Mouse (Mus musculus) midbrain, postnatal 0 days (tissue): Measurements from ENCODE around the gene Rnf130. TPM values are rescaled to one million over a fixed set of nuclear protein-coding genes. Genes with fewer than 3 reads are reported as not detected.

Experiments used
- ATAC-seq: fragments of 200-750 bp; cut with Nextera tagmentation; 2 replicates; pipeline ENCODE4 v1.8.0; 2017; ENCODE audit warnings: moderate number of reproducible peaks, mild to moderate bottlenecking, moderate TSS enrichment, moderate library complexity; ENCODE audit not compliant: low FRiP score
- DNase-seq: peaks from one replicate; pipeline ENCODE4 v3.0.0-alpha.2; 2015; ENCODE audit warnings: low spot score
- H3K27ac ChIP-seq: fragments of 300-500 bp; sonication (generic); 2 replicates; pipeline ENCODE4 v1.5.1; 2014; ENCODE audit warnings: low read depth, mild to moderate bottlenecking, low read length, mixed read lengths
- H3K27me3 ChIP-seq: fragments of 300-500 bp; sonication (generic); 2 replicates; pipeline ENCODE4 v1.6.1; 2014; ENCODE audit warnings: low read length, control low read depth, mixed read lengths; ENCODE audit not compliant: insufficient read depth
- H3K36me3 ChIP-seq: fragments of 300-500 bp; sonication (generic); 2 replicates; pipeline ENCODE4 v1.6.1; 2014; ENCODE audit warnings: low read length, control low read depth, mixed read lengths; ENCODE audit not compliant: insufficient read depth
- H3K4me1 ChIP-seq: fragments of 300-500 bp; sonication (generic); 2 replicates; pipeline ENCODE4 v1.6.1; 2014; ENCODE audit warnings: mild to moderate bottlenecking, control low read depth, antibody characterized with exemption, low read length, mixed read lengths; ENCODE audit not compliant: insufficient read depth
- H3K4me2 ChIP-seq: fragments of 300-500 bp; sonication (generic); 2 replicates; pipeline ENCODE4 v1.6.1; 2014; ENCODE audit warnings: low read depth, mild to moderate bottlenecking, low read length, mixed read lengths; ENCODE audit not compliant: poor library complexity, severe bottlenecking
- H3K4me3 ChIP-seq: fragments of 300-500 bp; sonication (generic); 2 replicates; pipeline ENCODE4 v1.5.1; 2014; ENCODE audit warnings: low read depth, mild to moderate bottlenecking, low read length, moderate library complexity
- H3K9ac ChIP-seq: fragments of 300-500 bp; sonication (generic); replicated peaks from 2 replicates; pipeline ENCODE4 v1.6.1; 2014; ENCODE audit warnings: mild to moderate bottlenecking, low read length, moderate library complexity, mixed read lengths; ENCODE audit not compliant: poor library complexity, severe bottlenecking
- H3K9me3 ChIP-seq: fragments of 300-500 bp; sonication (generic); 2 replicates; pipeline ENCODE4 v1.6.1; 2016; ENCODE audit warnings: low read length, control low read depth
- CTCF ChIP-seq: IDR thresholded peaks from 2 replicates; pipeline ENCODE4 v1.5.1; 2016; ENCODE audit warnings: antibody characterized with exemption, mild to moderate bottlenecking
- WGBS: fragments of 180-500 bp; shearing (Covaris S2); extraction: QIAGEN DNeasy Blood & Tissue Kit; methylation state at CpG from one replicate; pipeline ENCODE4 v1.1.7; 2014; 5-methylcytosine and 5-hydroxymethylcytosine counted together
- polyA plus RNA-seq: library from polyadenylated mRNA; unstranded; fragments of >200 nt; fragmentation: Nextera tagmentation; extraction: Ambion mirVana; gene quantifications from 2 replicates; pipeline ENCODE4 v1.2.1, GENCODE M21; 2015
- total RNA-seq: library from RNA; depleted of rRNA; stranded (reverse); fragments of >200 nt; gene quantifications from 2 replicates; pipeline ENCODE4 v1.2.3, GENCODE M21; 2014

Rnf130 gene
- total and polyA plus RNA-seq, 2 experiments from 2014 or later: 59.4 to 90.4 TPM

- H3K4me3 ChIP-seq: no peak overlapping the region
Observed at GRCm38 (mm10) chr11:50028416-50028815, 3.3 kb downstream of the Rnf130 start.

GRCm38 (mm10) chr11:50034155-50034554 lies 9.0 kb downstream of the Rnf130 start:
- Histone ChIP-seq H3K27me3 (no peaks in the 10 kb centered on the region), H3K9ac (no peak overlapping the region), H3K4me3 (no peak overlapping the region), H3K4me2 (no peak overlapping the region), H3K4me1 (0 out of 2 replicates have a peak, but pooled peaks cover 10% of the 10 kb centered on the region), H3K36me3 (no peaks in the 10 kb centered on the region), H3K27ac (no peak overlapping the region), H3K9me3 (no peaks in the 10 kb centered on the region)
- no peak for TF ChIP-seq CTCF
- no peak for ATAC-seq
- no peak for DNase-seq

More at GRCm38 (mm10) chr11:50028416-50028815, 3.3 kb downstream of the Rnf130 start:
- TF ChIP-seq CTCF: no peak
- Histone ChIP-seq H3K27me3 (no peaks in the 10 kb centered on the region), H3K36me3 (no peaks in the 10 kb centered on the region), H3K4me2 (peak overlapping the region; percentile 38), H3K27ac (no peak overlapping the region), H3K9me3 (no peaks in the 10 kb centered on the region), H3K9ac (no peak overlapping the region), H3K4me1 (peaks cover 26% of the 10 kb centered on the region)
- no peak for ATAC-seq
- DNase-seq: peak; percentile 18

- DNase-seq (no peak), ATAC-seq (no peak)
- Histone ChIP-seq H3K27ac (no peak overlapping the region), H3K4me3 (no peak overlapping the region), H3K4me1 (0 out of 2 replicates have a peak, but pooled peaks cover 6% of the 10 kb centered on the region), H3K36me3 (no peaks in the 10 kb centered on the region), H3K27me3 (no peaks in the 10 kb centered on the region), H3K4me2 (no peak overlapping the region), H3K9ac (no peak overlapping the region), H3K9me3 (no peaks in the 10 kb centered on the region)
- 79% methylated on average over 3 of the region's 3 CpGs for WGBS
- TF ChIP-seq CTCF: no peak
Observed at GRCm38 (mm10) chr11:50035726-50036125, 10.6 kb downstream of the Rnf130 start.

GRCm38 (mm10) chr11:50036781-50037460 lies 11.8 kb downstream of the Rnf130 start:
- ATAC-seq: no peak
- no peak for DNase-seq
- no peaks in the 10 kb centered on the region for H3K9me3 ChIP-seq
- no peak overlapping the region for H3K9ac ChIP-seq
- no peak overlapping the region for H3K4me2 ChIP-seq
- H3K4me1 ChIP-seq: 0 out of 2 replicates have a peak, but pooled peaks cover 3% of the 10 kb centered on the region
- 89% methylated on average over 4 of the region's 4 CpGs for WGBS
- no peaks in the 10 kb centered on the region for H3K36me3 ChIP-seq
- no peak for TF ChIP-seq CTCF
- H3K27ac ChIP-seq: no peak overlapping the region
- no peak overlapping the region for H3K4me3 ChIP-seq
- no peaks in the 10 kb centered on the region for H3K27me3 ChIP-seq

GRCm38 (mm10) chr11:50038757-50039156 lies 13.6 kb downstream of the Rnf130 start:
- ATAC-seq: no peak
- 90% methylated on average over 1 of the region's 1 CpGs for WGBS

GRCm38 (mm10) chr11:50041148-50041547 lies 16.0 kb downstream of the Rnf130 start:
- no peak overlapping the region for H3K9ac ChIP-seq
- ATAC-seq (no peak), DNase-seq (no peak)
- H3K27me3 ChIP-seq: no peaks in the 10 kb centered on the region
- no peak overlapping the region for H3K4me3 ChIP-seq
- H3K4me1 ChIP-seq: no peaks in the 10 kb centered on the region
- no peak for TF ChIP-seq CTCF
- H3K9me3 ChIP-seq: no peaks in the 10 kb centered on the region
- H3K36me3 ChIP-seq: no peaks in the 10 kb centered on the region
- H3K27ac ChIP-seq: no peak overlapping the region
- H3K4me2 ChIP-seq: no peak overlapping the region
- 91% methylated on average over 3 of the region's 3 CpGs for WGBS

More at GRCm38 (mm10) chr11:50038757-50039156, 13.6 kb downstream of the Rnf130 start:
- no peak overlapping the region for H3K4me3 ChIP-seq
- H3K4me1 ChIP-seq: no peaks in the 10 kb centered on the region
- H3K9ac ChIP-seq: no peak overlapping the region
- H3K4me2 ChIP-seq: no peak overlapping the region
- no peak for TF ChIP-seq CTCF
- H3K9me3 ChIP-seq: no peaks in the 10 kb centered on the region
- no peak overlapping the region for H3K27ac ChIP-seq
- no peak for DNase-seq
- no peaks in the 10 kb centered on the region for H3K36me3 ChIP-seq
- no peaks in the 10 kb centered on the region for H3K27me3 ChIP-seq
